Mouse (Mus musculus) heart, embryonic 15.5 days (tissue): ENCODE data around the gene Ppp2r3d. TPM values are rescaled to one million over a fixed set of nuclear protein-coding genes. Genes with fewer than 3 reads are reported as not detected.
A peak's percentile ranks its signal among the peaks of the same experiment; 100 is the strongest.
"Not testable (repeated sequence)": the region's sequence is repeated elsewhere in the genome, so short reads cannot be mapped to it uniquely, and the experiment has no call there.

Experiments used
- ATAC-seq: fragments of 200-750 bp; cut with Nextera tagmentation; replicated peaks from 2 replicates; pipeline ENCODE4 v1.8.0; 2017; ENCODE audit warnings: low read depth, moderate TSS enrichment; ENCODE audit not compliant: insufficient number of reproducible peaks, insufficient read depth, low FRiP score
- H3K27ac ChIP-seq: fragments of 300-500 bp; sonication (generic); 2 replicates; pipeline ENCODE4 v1.5.1; 2015; ENCODE audit warnings: mild to moderate bottlenecking, inconsistent platforms
- H3K27me3 ChIP-seq: fragments of 300-500 bp; sonication (generic); 2 replicates; pipeline ENCODE4 v1.6.1; 2015; ENCODE audit warnings: inconsistent platforms
- H3K36me3 ChIP-seq: fragments of 300-500 bp; sonication (generic); 2 replicates; pipeline ENCODE4 v1.6.1; 2015; ENCODE audit warnings: mild to moderate bottlenecking, inconsistent platforms
- H3K4me1 ChIP-seq: fragments of 300-500 bp; sonication (generic); replicated peaks from 2 replicates; pipeline ENCODE4 v1.6.1; 2015; ENCODE audit warnings: inconsistent platforms
- H3K4me2 ChIP-seq: fragments of 300-500 bp; sonication (generic); 2 replicates; pipeline ENCODE4 v1.6.1; 2015; ENCODE audit warnings: inconsistent platforms, mild to moderate bottlenecking, moderate library complexity
- H3K4me3 ChIP-seq: fragments of 300-500 bp; sonication (generic); 2 replicates; pipeline ENCODE4 v1.5.1; 2015; ENCODE audit warnings: mild to moderate bottlenecking, inconsistent platforms
- H3K9ac ChIP-seq: fragments of 300-500 bp; sonication (generic); 2 replicates; pipeline ENCODE4 v1.6.1; 2015; ENCODE audit warnings: mild to moderate bottlenecking, inconsistent platforms
- H3K9me3 ChIP-seq: fragments of 300-500 bp; sonication (generic); replicated peaks from 2 replicates; pipeline ENCODE4 v1.6.1; 2016; ENCODE audit warnings: inconsistent platforms
- WGBS: fragments of 180-500 bp; shearing (Covaris S2); methylation state at CpG from one replicate; pipeline ENCODE4 v1.1.7; 2015; ENCODE audit warnings: mixed read lengths; 5-methylcytosine and 5-hydroxymethylcytosine counted together
- polyA plus RNA-seq: library from polyadenylated mRNA; unstranded; fragments of >200 nt; fragmentation: Nextera tagmentation; extraction: Ambion mirVana; gene quantifications from 2 replicates; pipeline ENCODE4 v1.2.1, GENCODE M21; 2015

Gene Ppp2r3d
- polyA plus RNA-seq = 121 and 137 TPM in 2 replicates

GRCm38 (mm10) chr9:124476096-124476902 is at the start of gene Ppp2r3d:
Ppp2r3d (minus strand) TSS chr9:124476898.
- Histone ChIP-seq H3K9ac (no peak within 1 kb of the TSS), H3K27ac (peak within 1 kb of the TSS; percentile 84), H3K4me3 (no peak within 1 kb of the TSS), H3K9me3 (peaks cover 6% of the 10 kb centered on the region; the same call in 1 of the 2 replicates), H3K36me3 (peaks cover 14% of the 10 kb centered on the region), H3K27me3 (no peaks in the 10 kb centered on the region), H3K4me2 (0 out of 2 replicates have a peak within 1 kb of the TSS, but pooled peaks have one; percentile 10), H3K4me1 (peaks cover 22% of the 10 kb centered on the region)
- ATAC-seq = no peak
- 97% methylated on average over 22 of the region's 22 CpGs for WGBS

DNA sequence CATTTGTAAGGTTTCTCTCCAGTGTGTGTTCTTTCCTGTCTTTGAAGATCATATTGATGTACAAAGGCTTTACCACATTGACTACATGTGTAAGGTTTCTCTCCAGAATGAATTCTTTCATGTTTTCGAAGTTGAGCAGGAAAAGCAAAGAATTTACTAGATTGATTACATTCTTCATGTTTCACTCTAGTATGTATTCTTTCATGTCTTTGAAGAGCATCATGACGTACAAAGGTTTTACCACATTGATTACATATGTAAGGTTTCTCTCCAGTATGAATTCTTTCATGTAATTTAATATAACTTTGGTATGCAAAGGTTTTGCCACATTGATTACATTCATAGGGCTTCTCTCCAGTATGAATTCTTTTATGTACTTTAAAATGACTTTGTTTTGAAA is 17.0 kb upstream of the Ppp2r3d start, which contains the start of gene Gm21836:
Gene Gm21836, minus strand, starts transcription at position 101 of the 400 bp plus-strand sequence.
- H3K27me3 ChIP-seq, ATAC-seq, H3K36me3 ChIP-seq, H3K4me1 ChIP-seq, H3K4me2 ChIP-seq, H3K9me3 ChIP-seq, H3K27ac ChIP-seq, H3K4me3 ChIP-seq, H3K9ac ChIP-seq: not testable (repeated sequence)
- 82% methylated on average over 2 of the region's 2 CpGs for WGBS

GRCm38 (mm10) chr9:124480361-124480980 is 3.8 kb upstream of the Ppp2r3d start:
- 44% methylated on average over 13 of the region's 15 CpGs for WGBS
- peak overlapping the region; percentile 51 for H3K27ac ChIP-seq
- peaks cover 22% of the 10 kb centered on the region for H3K4me1 ChIP-seq
- not testable (repeated sequence) for H3K9me3 ChIP-seq, H3K4me3 ChIP-seq, H3K27me3 ChIP-seq, H3K9ac ChIP-seq, ATAC-seq
- 0 out of 2 replicates have a peak overlapping the region, but pooled peaks have one; percentile 10 for H3K4me2 ChIP-seq
- H3K36me3 ChIP-seq = peaks cover 13% of the 10 kb centered on the region

DNA sequence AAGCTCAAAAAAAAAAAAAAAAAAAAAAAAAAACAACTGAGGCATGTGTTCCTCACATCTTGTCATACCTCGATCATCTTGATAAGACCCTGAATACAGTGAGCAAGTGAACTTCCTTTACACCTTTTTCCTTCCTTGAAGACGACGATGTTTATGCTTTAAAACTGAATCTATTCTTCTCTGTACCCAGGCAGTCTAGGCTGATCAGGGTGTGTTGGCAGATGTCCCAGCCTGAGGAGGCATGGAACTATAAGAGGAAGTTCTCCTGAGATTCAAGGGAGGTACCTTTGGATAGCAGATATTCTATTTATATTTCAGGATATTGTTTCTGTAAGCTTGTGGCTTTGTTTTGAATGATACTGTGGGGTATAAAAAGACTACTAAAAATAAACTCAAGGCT is 1.4 kb upstream of the Ppp2r3d start:
- peak; percentile 85; the same call in 1 of the 2 replicates for ATAC-seq

GRCm38 (mm10) chr9:124475689-124476088 is 1.0 kb downstream of the Ppp2r3d start:
- no peak overlapping the region for H3K27ac ChIP-seq
- no peak overlapping the region for H3K4me2 ChIP-seq
- 0 out of 2 replicates have a peak, but pooled peaks have one; percentile 34 for ATAC-seq
- no peak overlapping the region for H3K4me3 ChIP-seq
- H3K9ac ChIP-seq = no peak overlapping the region
- H3K27me3 ChIP-seq = no peaks in the 10 kb centered on the region
- 88% methylated on average over 15 of the region's 15 CpGs for WGBS
- peaks cover 19% of the 10 kb centered on the region for H3K4me1 ChIP-seq
- peaks cover 6% of the 10 kb centered on the region; the same call in 1 of the 2 replicates for H3K9me3 ChIP-seq
- H3K36me3 ChIP-seq = peaks cover 14% of the 10 kb centered on the region

More for the DNA sequence above, 1.4 kb upstream of the Ppp2r3d start:
- Histone ChIP-seq H3K4me2 (peak overlapping the region; percentile 24; the same call in 1 of the 2 replicates), H3K9ac (no peak overlapping the region), H3K27me3 (no peaks in the 10 kb centered on the region), H3K9me3 (peaks cover 6% of the 10 kb centered on the region; the same call in 1 of the 2 replicates), H3K4me3 (no peak overlapping the region), H3K36me3 (peaks cover 14% of the 10 kb centered on the region), H3K4me1 (peaks cover 22% of the 10 kb centered on the region), H3K27ac (peak overlapping the region; percentile 84)
- 37% methylated on average over 3 of the region's 3 CpGs for WGBS

GRCm38 (mm10) chr9:124456572-124456971 is 20.1 kb downstream of the Ppp2r3d start:
- Histone ChIP-seq H3K36me3 (no peaks in the 10 kb centered on the region), H3K27ac (no peak overlapping the region), H3K27me3 (no peaks in the 10 kb centered on the region), H3K9ac (no peak overlapping the region), H3K9me3 (no peaks in the 10 kb centered on the region), H3K4me1 (no peaks in the 10 kb centered on the region), H3K4me2 (no peak overlapping the region), H3K4me3 (no peak overlapping the region)
- WGBS = 0% methylated on average over 1 of the region's 1 CpGs
- no peak for ATAC-seq

GRCm38 (mm10) chr9:124442533-124442855 is 34.2 kb downstream of the Ppp2r3d start:
- WGBS = 99% methylated on average over 15 of the region's 15 CpGs
- no peak overlapping the region for H3K4me2 ChIP-seq
- no peak overlapping the region for H3K9ac ChIP-seq
- H3K4me1 ChIP-seq = no peaks in the 10 kb centered on the region
- no peak overlapping the region for H3K27ac ChIP-seq
- peaks cover 35% of the 10 kb centered on the region for H3K36me3 ChIP-seq
- no peak overlapping the region for H3K4me3 ChIP-seq
- no peaks in the 10 kb centered on the region for H3K27me3 ChIP-seq
- ATAC-seq = 0 out of 2 replicates have a peak, but pooled peaks have one; percentile 1
- H3K9me3 ChIP-seq = peaks cover 23% of the 10 kb centered on the region

DNA sequence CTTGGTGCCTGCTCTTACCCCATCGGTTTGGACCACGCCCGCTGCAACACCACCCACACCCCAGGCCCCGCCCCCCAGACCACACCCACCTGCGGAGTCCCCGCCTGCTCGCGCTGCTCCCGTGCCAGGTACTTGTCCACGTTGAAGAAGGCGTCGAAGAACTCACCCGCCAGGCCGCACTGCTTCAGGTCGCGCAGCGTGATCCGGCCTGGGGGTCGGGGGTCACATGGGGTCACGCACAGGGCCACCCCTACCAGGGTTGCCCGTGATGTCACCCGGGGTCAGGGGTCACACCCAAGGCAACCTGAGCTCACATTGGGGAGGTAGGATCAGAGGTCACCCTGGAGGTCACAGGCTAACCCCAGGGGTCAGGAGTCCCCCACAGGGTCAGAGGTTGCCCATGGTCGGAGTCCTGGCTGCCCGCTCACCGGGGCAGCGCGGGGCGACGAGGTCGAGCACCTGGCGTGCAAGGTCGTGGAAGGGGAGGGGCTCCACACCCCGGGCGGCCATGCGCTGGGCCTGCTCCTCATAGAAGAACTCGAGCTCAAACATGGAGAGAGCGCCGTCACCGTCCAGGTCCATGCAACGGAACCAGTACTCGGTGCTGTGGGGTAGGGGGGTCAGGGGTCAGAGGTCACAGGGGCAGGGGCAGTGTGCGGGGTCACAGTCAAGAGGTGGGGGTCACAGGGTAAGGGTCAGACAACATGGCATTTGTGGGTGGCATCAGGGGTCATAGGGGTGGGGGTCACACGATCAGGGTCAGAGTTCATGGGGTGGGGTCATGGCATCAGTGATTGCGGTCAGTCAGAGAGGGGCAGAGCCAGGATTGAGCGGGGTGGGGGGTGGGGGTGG is 34.8 kb downstream of the Ppp2r3d start:
- H3K4me3 ChIP-seq = no peak overlapping the region
- 97% methylated on average over 45 of the region's 45 CpGs for WGBS
- ATAC-seq = peak; percentile 12; the same call in 1 of the 2 replicates
- H3K4me2 ChIP-seq = no peak overlapping the region
- H3K9ac ChIP-seq = no peak overlapping the region
- no peak overlapping the region for H3K27ac ChIP-seq
- H3K9me3 ChIP-seq = peaks cover 23% of the 10 kb centered on the region
- peaks cover 35% of the 10 kb centered on the region for H3K36me3 ChIP-seq
- no peaks in the 10 kb centered on the region for H3K27me3 ChIP-seq
- no peaks in the 10 kb centered on the region for H3K4me1 ChIP-seq

GRCm38 (mm10) chr9:124440724-124441045 is 36.0 kb downstream of the Ppp2r3d start:
- no peak overlapping the region for H3K27ac ChIP-seq
- no peak; the same call in 1 of the 2 replicates for ATAC-seq

GRCm38 (mm10) chr9:124439848-124440723 is 36.6 kb downstream of the Ppp2r3d start:
- Histone ChIP-seq H3K27me3 (no peaks in the 10 kb centered on the region), H3K4me3 (0 out of 2 replicates have a peak overlapping the region, but pooled peaks have one; percentile 21), H3K4me2 (no peak overlapping the region; the same call in 1 of the 2 replicates), H3K9ac (no peak overlapping the region), H3K36me3 (peaks cover 35% of the 10 kb centered on the region), H3K4me1 (no peaks in the 10 kb centered on the region), H3K9me3 (peaks cover 23% of the 10 kb centered on the region), H3K27ac (no peak overlapping the region)
- ATAC-seq = peak; percentile 63
- WGBS = 92% methylated on average over 29 of the region's 29 CpGs

More at GRCm38 (mm10) chr9:124440724-124441045, 36.0 kb downstream of the Ppp2r3d start:
- H3K9ac ChIP-seq = no peak overlapping the region
- H3K4me2 ChIP-seq = no peak overlapping the region; the same call in 1 of the 2 replicates
- 0 out of 2 replicates have a peak overlapping the region, but pooled peaks have one; percentile 21 for H3K4me3 ChIP-seq
- H3K9me3 ChIP-seq = peaks cover 23% of the 10 kb centered on the region
- H3K27me3 ChIP-seq = no peaks in the 10 kb centered on the region
- H3K36me3 ChIP-seq = peaks cover 35% of the 10 kb centered on the region
- H3K4me1 ChIP-seq = no peaks in the 10 kb centered on the region
- WGBS = 65% methylated on average over 12 of the region's 14 CpGs
